Mouse (Mus musculus) neural tube, embryonic 12.5 days (tissue): ENCODE results near the gene Dhx9. TPM values are rescaled to one million over a fixed set of nuclear protein-coding genes. Genes with fewer than 3 reads are reported as not detected.
"Not testable (repeated sequence)": the region's sequence is repeated elsewhere in the genome, so short reads cannot be mapped to it uniquely, and the experiment has no call there.

Source experiments
- ATAC-seq: fragments of 200-750 bp; cut with Nextera tagmentation; 2 replicates; pipeline ENCODE4 v1.8.0; 2017; ENCODE audit warnings: low read depth, mild to moderate bottlenecking, moderate TSS enrichment, moderate library complexity; ENCODE audit not compliant: low FRiP score
- H3K27ac ChIP-seq: fragments of 300-500 bp; sonication (generic); 2 replicates; pipeline ENCODE4 v1.5.1; 2016
- H3K27me3 ChIP-seq: fragments of 300-500 bp; sonication (generic); replicated peaks from 2 replicates; pipeline ENCODE4 v1.6.1; 2016; ENCODE audit warnings: mild to moderate bottlenecking
- H3K36me3 ChIP-seq: fragments of 300-500 bp; sonication (generic); 2 replicates; pipeline ENCODE4 v1.6.1; 2016; ENCODE audit warnings: mild to moderate bottlenecking
- H3K4me1 ChIP-seq: fragments of 300-500 bp; sonication (generic); 2 replicates; pipeline ENCODE4 v1.6.1; 2016
- H3K4me2 ChIP-seq: fragments of 300-500 bp; sonication (generic); replicated peaks from 2 replicates; pipeline ENCODE4 v1.6.1; 2016; ENCODE audit warnings: mild to moderate bottlenecking
- H3K4me3 ChIP-seq: fragments of 300-500 bp; sonication (generic); 2 replicates; pipeline ENCODE4 v1.5.1; 2016
- H3K9ac ChIP-seq: fragments of 300-500 bp; sonication (generic); 2 replicates; pipeline ENCODE4 v1.6.1; 2016; ENCODE audit warnings: mild to moderate bottlenecking
- H3K9me3 ChIP-seq: fragments of 300-500 bp; sonication (generic); 2 replicates; pipeline ENCODE4 v1.6.1; 2016; ENCODE audit warnings: mild to moderate bottlenecking
- WGBS: fragments of 180-500 bp; shearing (Covaris S2); methylation state at CpG from one replicate; pipeline ENCODE4 v1.1.7; 2016; 5-methylcytosine and 5-hydroxymethylcytosine counted together
- polyA plus RNA-seq: library from polyadenylated mRNA; unstranded; fragments of >200 nt; fragmentation: Nextera tagmentation; extraction: Ambion mirVana; gene quantifications from 2 replicates; pipeline ENCODE4 v1.2.1, GENCODE M21; 2016

The Dhx9 gene
- polyA plus RNA-seq, 1 experiment from 2014 or later, result 36.7 TPM

DNA sequence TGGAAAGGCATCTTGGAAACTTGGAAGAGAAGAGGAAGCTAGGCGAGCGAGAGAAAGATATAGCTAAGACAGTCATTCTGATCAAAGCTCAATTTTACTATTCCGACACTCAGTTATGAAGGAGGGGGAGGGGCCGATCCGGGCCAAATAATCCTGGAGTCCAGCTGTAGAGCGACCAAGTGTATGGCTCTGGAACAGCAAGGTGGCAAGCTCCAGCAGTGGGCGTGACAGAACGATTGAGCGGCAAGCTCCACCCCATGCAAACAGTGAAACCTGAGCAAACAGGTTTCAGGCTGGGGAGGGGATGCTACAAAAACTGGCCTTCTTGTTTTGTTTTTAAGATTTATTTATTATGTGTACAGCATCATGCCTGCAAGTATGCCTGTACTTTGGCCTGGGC is 12.6 kb upstream of the Dhx9 start:
- WGBS, result 91% methylated on average over 9 of the region's 9 CpGs
- Histone ChIP-seq H3K4me3 (no peak overlapping the region), H3K4me2 (no peak overlapping the region), H3K27ac (no peak overlapping the region), H3K27me3 (no peaks in the 10 kb centered on the region), H3K9ac (no peak overlapping the region), H3K4me1 (no peaks in the 10 kb centered on the region), H3K9me3 (no peaks in the 10 kb centered on the region), H3K36me3 (no peaks in the 10 kb centered on the region)
- no peak for ATAC-seq

DNA sequence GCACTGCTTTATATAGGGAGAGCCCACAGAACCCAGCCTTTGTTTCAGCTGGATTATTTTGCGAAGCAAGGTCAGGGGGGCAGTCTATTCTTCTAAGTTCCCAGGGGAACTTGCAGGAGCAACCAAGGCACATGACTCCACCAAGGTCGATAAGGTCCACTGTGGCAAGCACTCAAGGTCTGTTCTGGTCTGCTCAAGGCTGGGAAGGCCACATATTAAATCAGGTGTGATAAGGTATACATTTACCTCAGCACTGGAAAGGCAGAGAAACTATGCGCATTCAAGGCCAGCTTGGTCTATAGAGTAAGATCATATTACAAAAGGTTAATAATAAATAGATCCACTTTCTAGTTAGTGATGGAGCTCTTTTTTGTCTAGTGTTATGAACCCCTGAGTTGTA is 8.6 kb upstream of the Dhx9 start:
- H3K4me1 ChIP-seq, result no peaks in the 10 kb centered on the region
- WGBS, result 83% methylated on average over 3 of the region's 3 CpGs
- no peaks in the 10 kb centered on the region for H3K9me3 ChIP-seq
- no peak overlapping the region for H3K27ac ChIP-seq
- H3K4me3 ChIP-seq, result no peak overlapping the region
- H3K9ac ChIP-seq, result no peak overlapping the region
- H3K27me3 ChIP-seq, result no peaks in the 10 kb centered on the region
- no peak overlapping the region for H3K4me2 ChIP-seq
- no peaks in the 10 kb centered on the region for H3K36me3 ChIP-seq
- no peak for ATAC-seq

DNA sequence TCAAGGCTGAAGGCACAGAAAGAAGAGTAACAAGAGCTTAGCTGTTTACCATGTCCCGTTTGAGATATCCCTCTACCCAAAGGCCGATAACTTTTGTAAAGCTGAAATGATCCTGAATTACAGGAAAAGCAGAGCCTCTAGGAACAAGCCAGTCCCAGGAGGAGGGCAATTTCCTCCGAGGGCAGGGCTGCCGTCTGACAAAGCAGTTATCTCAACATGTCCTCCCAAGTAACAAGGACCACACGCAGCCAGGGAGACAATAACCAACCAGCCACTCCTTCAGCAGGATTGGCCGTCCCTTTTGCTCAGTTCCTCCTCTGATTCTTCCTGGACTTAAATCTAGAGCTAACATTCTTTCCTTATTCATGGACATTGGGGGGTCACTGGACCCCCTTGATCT is 6.5 kb upstream of the Dhx9 start:
- Histone ChIP-seq H3K27ac (no peak overlapping the region), H3K36me3 (no peaks in the 10 kb centered on the region), H3K9me3 (no peaks in the 10 kb centered on the region), H3K4me3 (no peak overlapping the region), H3K4me2 (no peak overlapping the region), H3K27me3 (no peaks in the 10 kb centered on the region), H3K4me1 (no peaks in the 10 kb centered on the region), H3K9ac (no peak overlapping the region)
- no peak for ATAC-seq
- WGBS, result 25% methylated on average over 6 of the region's 6 CpGs

DNA sequence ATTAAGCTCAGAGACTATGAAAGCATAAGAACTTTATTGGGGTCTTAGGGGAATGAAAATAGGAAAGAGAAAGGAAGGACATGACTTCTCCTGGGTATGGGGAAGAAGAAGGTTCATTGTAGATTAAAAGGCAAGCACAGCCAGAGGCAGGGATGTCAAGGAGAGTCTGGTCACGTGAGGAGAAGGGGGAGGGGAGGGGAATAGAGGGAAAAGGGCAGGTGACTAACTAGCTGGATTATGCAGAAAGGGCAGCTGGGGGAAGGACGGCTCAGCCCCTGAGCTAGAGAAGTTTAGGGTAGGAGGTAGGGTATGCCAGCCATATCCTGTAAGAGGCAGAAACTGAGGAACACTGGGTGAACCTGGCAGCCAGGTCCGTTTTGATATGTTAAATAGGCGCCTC is 5.9 kb upstream of the Dhx9 start:
- no peak overlapping the region for H3K9ac ChIP-seq
- no peaks in the 10 kb centered on the region for H3K27me3 ChIP-seq
- H3K9me3 ChIP-seq, result no peaks in the 10 kb centered on the region
- WGBS, result 43% methylated on average over 4 of the region's 4 CpGs
- no peak for ATAC-seq
- no peaks in the 10 kb centered on the region for H3K4me1 ChIP-seq
- H3K36me3 ChIP-seq, result no peaks in the 10 kb centered on the region
- H3K4me3 ChIP-seq, result no peak overlapping the region
- H3K27ac ChIP-seq, result no peak overlapping the region
- no peak overlapping the region for H3K4me2 ChIP-seq

DNA sequence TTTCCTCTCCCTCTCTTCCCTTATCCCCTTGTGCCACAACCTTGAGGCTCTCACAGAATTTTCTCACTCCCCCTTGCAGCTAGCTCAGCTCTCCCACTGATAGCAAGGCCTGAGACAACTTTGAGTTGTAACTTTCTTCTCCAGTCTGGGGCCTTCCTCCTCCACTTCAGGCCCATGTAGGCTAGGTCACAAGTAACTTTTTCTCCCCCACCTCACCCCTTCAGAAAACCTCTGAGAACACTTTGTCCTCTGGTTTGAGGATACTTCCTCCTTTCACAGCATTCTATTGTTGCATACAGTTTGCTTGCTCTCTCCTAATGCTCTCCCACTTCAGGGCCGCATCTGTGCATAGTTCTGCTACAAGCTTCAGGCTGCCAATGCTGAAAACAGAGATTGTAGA is 4.4 kb upstream of the Dhx9 start:
- H3K9me3 ChIP-seq, result no peaks in the 10 kb centered on the region
- no peaks in the 10 kb centered on the region for H3K27me3 ChIP-seq
- H3K4me2 ChIP-seq, result no peak overlapping the region
- 91% methylated on average over 1 of the region's 1 CpGs for WGBS
- H3K4me1 ChIP-seq, result no peaks in the 10 kb centered on the region
- no peak overlapping the region for H3K9ac ChIP-seq
- no peaks in the 10 kb centered on the region for H3K36me3 ChIP-seq
- no peak for ATAC-seq
- H3K27ac ChIP-seq, result no peak overlapping the region
- H3K4me3 ChIP-seq, result no peak overlapping the region

DNA sequence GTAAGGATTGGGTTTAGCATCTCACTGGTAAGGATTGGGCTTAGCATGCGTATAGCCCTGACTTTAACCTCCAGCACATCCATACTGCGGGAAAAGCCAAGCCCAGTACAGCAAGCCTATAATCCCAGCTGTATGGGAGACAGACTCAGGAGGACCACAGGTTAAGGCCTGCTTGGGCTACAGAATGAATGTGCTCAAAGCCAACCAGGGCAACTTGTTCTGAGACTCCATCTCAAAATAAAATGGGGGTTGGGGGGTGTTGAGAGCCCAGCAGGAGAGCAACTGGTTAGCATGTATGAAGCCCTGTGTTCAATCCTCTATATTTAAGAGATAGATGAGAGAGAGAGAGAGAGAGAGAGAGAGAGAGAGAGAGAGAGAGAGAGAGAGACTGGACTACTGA is 3.9 kb upstream of the Dhx9 start:
- no peak overlapping the region for H3K9ac ChIP-seq
- no peaks in the 10 kb centered on the region for H3K9me3 ChIP-seq
- no peaks in the 10 kb centered on the region for H3K4me1 ChIP-seq
- H3K36me3 ChIP-seq, result no peaks in the 10 kb centered on the region
- WGBS, result 93% methylated on average over 2 of the region's 2 CpGs
- H3K27ac ChIP-seq, result no peak overlapping the region
- no peak overlapping the region for H3K4me3 ChIP-seq
- no peak for ATAC-seq
- no peak overlapping the region for H3K4me2 ChIP-seq
- no peaks in the 10 kb centered on the region for H3K27me3 ChIP-seq

DNA sequence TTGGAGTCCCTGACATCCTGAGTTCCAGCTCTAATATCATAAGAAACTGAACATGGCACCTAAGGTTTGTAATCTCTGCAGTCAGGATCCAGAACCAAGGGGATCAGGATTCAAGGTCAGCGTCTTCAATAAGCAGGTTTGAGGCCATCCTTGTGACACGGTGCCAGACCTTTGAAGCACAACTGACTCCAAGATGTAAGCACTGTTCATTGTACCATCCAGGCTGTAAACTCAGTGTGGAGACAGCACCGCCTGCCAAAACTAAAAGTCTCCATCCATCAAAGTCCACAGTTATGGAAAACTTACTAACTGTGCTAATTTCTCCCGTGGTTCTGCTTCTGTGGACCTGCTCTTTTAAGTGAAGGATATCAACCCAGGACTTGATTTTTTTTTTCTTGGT is 2.5 kb upstream of the Dhx9 start:
- Histone ChIP-seq H3K9ac (no peak overlapping the region), H3K27me3 (no peaks in the 10 kb centered on the region), H3K4me2 (no peak overlapping the region), H3K4me3 (no peak overlapping the region), H3K4me1 (peaks cover 12% of the 10 kb centered on the region), H3K27ac (no peak overlapping the region), H3K36me3 (no peaks in the 10 kb centered on the region), H3K9me3 (no peaks in the 10 kb centered on the region)
- ATAC-seq, result no peak
- 84% methylated on average over 4 of the region's 4 CpGs for WGBS

DNA sequence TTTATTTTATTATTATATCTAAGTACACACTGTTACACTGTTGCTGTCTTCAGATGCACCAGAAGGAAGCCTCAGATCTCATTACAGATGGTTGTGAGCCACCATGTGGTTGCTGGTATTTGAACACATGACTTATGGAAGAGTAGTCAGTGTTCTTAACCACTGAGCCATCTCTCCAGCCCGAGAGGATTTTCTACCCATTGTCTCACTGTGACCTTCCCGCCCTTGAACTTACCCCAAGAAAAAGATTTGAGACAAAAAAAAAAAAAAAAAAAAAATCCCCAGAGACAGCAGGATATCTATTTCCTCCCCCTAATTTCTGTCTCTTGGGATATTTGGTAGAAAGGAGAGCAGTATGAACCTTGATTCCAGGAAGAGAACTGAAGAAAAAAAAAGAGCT is 2.1 kb upstream of the Dhx9 start:
- WGBS, result 64% methylated on average over 2 of the region's 2 CpGs
- Histone ChIP-seq H3K9ac (no peak overlapping the region), H3K4me1 (peaks cover 16% of the 10 kb centered on the region), H3K27ac (no peak overlapping the region), H3K27me3 (no peaks in the 10 kb centered on the region), H3K36me3 (no peaks in the 10 kb centered on the region), H3K9me3 (no peaks in the 10 kb centered on the region), H3K4me2 (no peak overlapping the region), H3K4me3 (no peak overlapping the region)
- ATAC-seq, result no peak

DNA sequence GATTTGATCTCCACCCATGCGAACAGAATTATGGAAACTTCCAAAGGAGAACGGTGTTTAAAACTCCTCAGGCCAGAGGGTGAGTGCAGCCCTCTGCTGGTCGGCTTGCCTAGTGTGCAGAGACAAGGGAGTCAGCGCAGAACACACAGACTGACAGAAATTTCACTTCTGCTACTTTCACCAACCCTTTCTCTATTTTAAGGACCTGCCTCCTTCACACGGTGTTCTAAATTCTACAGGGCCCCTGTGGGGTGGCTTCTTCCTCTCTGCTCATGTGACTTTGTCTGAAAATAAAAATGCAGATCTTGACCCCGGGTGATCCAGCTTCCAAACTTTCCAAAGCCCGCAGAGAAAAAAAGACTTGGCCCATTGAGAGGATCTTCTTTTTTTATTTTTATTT is 1.7 kb upstream of the Dhx9 start:
- Histone ChIP-seq H3K4me1 (peaks cover 19% of the 10 kb centered on the region), H3K4me2 (no peak overlapping the region), H3K27me3 (no peaks in the 10 kb centered on the region), H3K4me3 (no peak overlapping the region), H3K36me3 (no peaks in the 10 kb centered on the region), H3K9ac (no peak overlapping the region), H3K9me3 (no peaks in the 10 kb centered on the region), H3K27ac (no peak overlapping the region)
- no peak for ATAC-seq
- WGBS, result 56% methylated on average over 7 of the region's 7 CpGs

DNA sequence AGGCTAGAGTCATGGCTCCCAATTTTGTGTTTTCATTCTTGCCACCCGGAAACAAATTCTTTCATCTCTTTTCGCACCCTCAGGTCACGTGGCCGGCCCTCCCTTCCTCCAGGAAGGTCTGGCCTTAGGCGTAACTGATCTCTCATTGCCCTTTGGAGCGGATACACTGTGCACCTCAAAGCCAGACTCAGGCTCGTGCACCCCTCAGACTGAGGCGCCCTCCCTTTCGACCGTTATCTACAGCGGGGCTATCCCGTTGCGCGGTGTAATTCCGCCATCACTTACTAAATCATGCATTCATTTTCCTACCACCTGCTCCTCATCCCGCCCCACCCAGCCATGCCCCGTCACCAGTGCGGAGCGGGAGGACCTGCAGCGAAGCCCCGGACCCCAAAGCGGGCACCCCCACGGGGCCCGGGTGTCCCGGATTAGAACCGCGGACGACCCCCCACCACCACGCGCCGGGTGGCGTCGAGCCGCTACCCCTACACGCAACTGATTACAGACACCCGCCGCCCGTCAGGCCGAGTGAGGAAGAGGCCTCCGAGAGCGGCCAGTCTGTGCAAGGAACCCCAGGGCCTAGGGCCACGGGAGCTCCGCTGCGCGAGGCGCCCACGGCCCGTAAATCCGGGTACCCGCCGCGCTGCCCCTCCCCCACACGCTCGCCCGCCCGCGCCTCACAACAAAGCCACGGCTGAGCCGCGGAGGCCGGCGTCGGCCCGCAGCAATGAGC is 527 bp downstream of the Dhx9 start:
- peak overlapping the region; percentile 100 for H3K4me3 ChIP-seq
- peaks cover 20% of the 10 kb centered on the region for H3K4me1 ChIP-seq
- WGBS, result under 1% methylated on average over 64 of the region's 64 CpGs
- H3K36me3 ChIP-seq, result peaks cover 11% of the 10 kb centered on the region; the same call in 1 of the 2 replicates
- peak overlapping the region; percentile 77; the same call in 1 of the 2 replicates for H3K27ac ChIP-seq
- no peaks in the 10 kb centered on the region for H3K9me3 ChIP-seq
- H3K4me2 ChIP-seq, result peak overlapping the region; percentile 92
- no peaks in the 10 kb centered on the region for H3K27me3 ChIP-seq
- peak; percentile 84 for ATAC-seq
- H3K9ac ChIP-seq, result peak overlapping the region; percentile 99

DNA sequence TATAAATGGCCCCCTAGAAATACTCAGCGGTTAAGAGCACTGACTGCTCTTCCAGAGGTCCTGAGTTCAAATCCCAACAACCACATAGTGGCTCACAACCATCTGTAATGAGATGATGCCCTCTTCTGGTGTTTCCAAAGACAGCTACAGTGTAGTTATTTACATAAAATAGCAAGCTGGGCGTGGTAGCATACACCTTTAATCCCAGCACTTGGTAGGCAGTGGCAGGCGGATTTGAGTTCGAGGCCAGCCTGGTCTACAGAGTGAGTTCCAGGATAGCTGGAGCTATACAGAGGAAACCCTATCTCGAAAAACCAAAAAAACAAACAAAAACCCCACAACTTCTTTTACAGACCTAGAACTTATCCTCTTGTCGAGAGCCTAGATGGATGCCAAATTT is 1.3 kb downstream of the Dhx9 start:
- WGBS, result 14% methylated on average over 6 of the region's 6 CpGs
- ATAC-seq, H3K27ac ChIP-seq, H3K27me3 ChIP-seq, H3K9me3 ChIP-seq: not testable (repeated sequence)
- H3K4me2 ChIP-seq, result peak overlapping the region; percentile 92
- H3K9ac ChIP-seq, result peak overlapping the region; percentile 99
- H3K4me1 ChIP-seq, result peaks cover 20% of the 10 kb centered on the region
- peaks cover 16% of the 10 kb centered on the region for H3K36me3 ChIP-seq
- H3K4me3 ChIP-seq, result peak overlapping the region; percentile 100

DNA sequence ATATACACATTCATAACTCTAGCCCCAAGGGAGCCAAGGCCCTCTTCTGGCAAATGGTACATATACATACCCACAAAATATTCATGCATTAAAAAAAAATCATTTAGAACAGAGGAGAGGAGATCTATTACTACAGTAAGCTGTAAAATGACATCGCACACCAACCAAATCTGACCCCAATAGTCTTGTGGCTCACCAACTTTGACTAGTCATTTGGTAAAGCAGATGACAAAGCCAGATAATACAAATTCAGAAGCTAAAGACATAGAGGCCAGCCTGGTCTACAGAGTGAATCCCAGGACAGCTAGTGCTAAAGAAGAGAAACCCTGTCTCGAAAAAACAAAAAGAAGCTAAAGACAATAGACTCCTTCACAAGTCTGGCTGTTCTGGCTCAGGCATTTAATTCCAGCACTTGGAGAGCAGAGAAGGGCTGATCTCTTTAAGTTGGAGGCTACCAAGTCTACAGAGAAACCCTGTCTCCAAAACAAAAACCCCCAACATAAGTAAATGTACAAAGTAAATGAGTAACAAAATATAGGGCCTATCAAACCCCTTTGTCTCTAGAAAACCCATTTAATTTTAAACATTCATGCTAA is 2.2 kb downstream of the Dhx9 start:
- H3K27ac ChIP-seq, result no peak overlapping the region

DNA sequence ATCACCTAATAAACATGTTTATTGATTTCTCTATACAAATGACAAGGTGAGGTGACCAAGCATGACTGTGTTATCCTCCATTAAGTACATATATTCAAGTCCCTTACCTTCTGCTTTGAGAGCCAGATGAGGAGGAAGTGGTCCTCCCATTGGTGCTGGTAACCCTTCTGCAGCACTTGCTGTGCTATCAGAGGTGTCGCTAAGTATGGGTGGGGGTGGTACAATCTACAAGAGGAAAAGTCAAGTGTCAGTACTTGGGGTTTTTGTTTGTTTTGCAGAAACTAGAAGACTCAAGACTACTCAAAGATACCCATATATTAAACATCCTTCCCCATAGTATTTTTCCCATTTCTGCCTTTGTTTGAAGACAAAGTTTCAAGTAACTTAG is 6.4 kb downstream of the Dhx9 start:
- H3K4me2 ChIP-seq, result no peak overlapping the region
- no peak for ATAC-seq
- no peak overlapping the region for H3K4me3 ChIP-seq
- peaks cover 17% of the 10 kb centered on the region for H3K4me1 ChIP-seq
- H3K27me3 ChIP-seq, result no peaks in the 10 kb centered on the region
- no peaks in the 10 kb centered on the region for H3K9me3 ChIP-seq
- H3K27ac ChIP-seq, result no peak overlapping the region
- H3K36me3 ChIP-seq, result peaks cover 61% of the 10 kb centered on the region
- H3K9ac ChIP-seq, result no peak overlapping the region
- 84% methylated on average over 1 of the region's 1 CpGs for WGBS

More for the DNA sequence above, 2.2 kb downstream of the Dhx9 start:
- WGBS, result 59% methylated on average over 2 of the region's 2 CpGs
- Histone ChIP-seq H3K9ac (no peak overlapping the region), H3K27me3 (no peaks in the 10 kb centered on the region), H3K36me3 (peaks cover 24% of the 10 kb centered on the region), H3K4me1 (peaks cover 20% of the 10 kb centered on the region), H3K4me3 (peak overlapping the region; percentile 21), H3K9me3 (no peaks in the 10 kb centered on the region), H3K4me2 (peak overlapping the region; percentile 92)
- ATAC-seq, result no peak
